Mouse (Mus musculus) myocyte (in vitro differentiated cells): ENCODE data around the gene Gif.

Experiments used
- E2F4 ChIP-seq: IDR thresholded peaks from one replicate; pipeline ENCODE4 v1.6.1; 2011; ENCODE audit warnings: mild to moderate bottlenecking, control low read depth, moderate library complexity; ENCODE audit not compliant: insufficient read depth
- MAX ChIP-seq: IDR thresholded peaks from one replicate; pipeline ENCODE4 v1.6.1; 2011; ENCODE audit warnings: low read depth, mild to moderate bottlenecking, control low read depth
- POLR2A ChIP-seq: IDR thresholded peaks from one replicate; pipeline ENCODE4 v1.6.1; 2011; ENCODE audit warnings: low read depth, mild to moderate bottlenecking, control low read depth, moderate library complexity; ENCODE audit not compliant: insufficient read length
- SRF ChIP-seq: IDR thresholded peaks from one replicate; pipeline ENCODE4 v1.6.1; 2011; ENCODE audit warnings: low read depth; ENCODE audit not compliant: control insufficient read depth, insufficient read length
- TCF12 ChIP-seq: IDR thresholded peaks from one replicate; pipeline ENCODE4 v1.6.1; 2011; ENCODE audit warnings: mild to moderate bottlenecking, control low read depth; ENCODE audit not compliant: poor library complexity, insufficient read depth, severe bottlenecking
- TCF3 ChIP-seq: IDR thresholded peaks from one replicate; pipeline ENCODE4 v1.6.1; 2011; ENCODE audit warnings: low read depth, control low read depth; ENCODE audit not compliant: insufficient read length
- USF1 ChIP-seq: IDR thresholded peaks from one replicate; pipeline ENCODE4 v1.6.1; 2011; ENCODE audit warnings: low read depth, mild to moderate bottlenecking, control low read depth, moderate library complexity

- TF ChIP-seq POLR2A = no peak
- TF ChIP-seq E2F4 = no peak
- no peak for TF ChIP-seq MAX
- TF ChIP-seq TCF3 = no peak
- no peak for TF ChIP-seq SRF
- no peak for TF ChIP-seq USF1
- no peak for TF ChIP-seq TCF12
These were observed 46.5 kb downstream of the Gif start for GRCm38 (mm10) chr19:11793741-11794359.
